Mouse (Mus musculus): ENCODE measurements at regions not wholly inside any gene's neighbourhood (a gene's known extent, or its start where the extent isn't known, plus 50 kb on each side); places are given as distances from the start of the nearest gene placed in this dataset.

DNA sequence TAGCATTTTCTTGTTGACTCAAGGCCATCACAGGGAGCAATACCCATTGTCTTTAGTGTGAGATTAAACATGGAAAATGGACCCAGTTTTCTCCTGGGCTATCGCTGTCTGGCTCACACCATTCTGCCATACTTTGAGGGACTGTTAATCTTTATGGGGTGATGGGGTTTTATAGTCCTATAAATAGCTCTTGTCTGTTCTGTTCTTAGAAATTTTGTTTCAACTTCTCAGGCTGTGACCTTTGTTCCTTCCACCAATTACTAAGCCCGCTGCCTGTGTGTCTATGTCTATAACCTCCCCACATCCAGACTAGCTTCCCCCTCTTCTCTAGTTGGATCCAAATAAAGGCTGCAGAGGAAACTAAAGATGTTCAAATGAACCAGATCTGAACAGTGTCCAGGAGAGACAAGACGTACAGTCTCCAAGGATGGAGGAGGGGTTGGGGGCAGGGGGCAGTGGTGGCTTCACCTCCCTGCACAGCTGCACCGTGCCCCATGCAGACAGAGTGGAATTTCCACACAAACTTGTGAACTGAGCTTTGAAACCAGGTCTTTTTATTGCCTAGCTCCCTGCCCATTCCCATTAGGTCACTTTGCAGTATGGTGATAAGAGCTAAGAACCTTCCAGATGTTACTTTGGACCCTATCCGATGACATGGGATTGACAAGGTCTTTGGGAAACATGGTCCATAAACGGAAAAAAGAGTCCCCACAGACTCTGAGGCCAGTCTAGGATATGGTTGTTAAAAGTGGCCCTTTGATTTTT lies 69.9 kb upstream of the Tpm1 start:
- Histone ChIP-seq H3K27ac (ENCODE audit: insufficient read depth, low read length) (no peak overlapping the region), H3K4me3 (ENCODE audit: insufficient read depth, low read length) (no peak overlapping the region), H3K4me1 (ENCODE audit: control insufficient read depth, insufficient read depth, low read length) (no peaks in the 10 kb centered on the region)
- TF ChIP-seq CTCF (IDR thresholded peaks at IDR 0.05; ENCODE audit: extremely low read depth, insufficient read depth, low read length) (no peak), POLR2A (IDR thresholded peaks at IDR 0.05; ENCODE audit: extremely low read depth, insufficient read depth, low read length) (no peak)

DNA sequence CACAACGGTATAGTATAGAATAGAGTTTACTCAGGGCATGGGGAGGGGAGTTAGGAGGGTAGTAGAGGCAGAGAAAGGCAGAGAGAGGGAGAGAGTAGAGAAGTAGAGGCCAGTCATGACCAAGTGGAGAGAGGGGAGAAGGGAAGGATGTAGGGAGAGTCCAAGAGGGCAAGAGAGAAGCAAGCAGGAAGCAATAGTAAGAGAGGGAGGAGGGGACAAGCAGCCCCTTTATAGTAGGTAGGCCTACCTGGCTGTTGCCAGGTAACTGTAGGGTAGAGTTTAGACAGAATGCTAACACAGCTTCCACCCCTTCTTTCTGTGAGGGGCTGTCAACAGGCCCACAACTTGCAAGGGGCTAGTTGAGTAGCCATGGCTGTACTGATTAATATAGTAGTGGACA lies 69.2 kb upstream of the Tpm1 start:
- TF ChIP-seq POLR2A (IDR thresholded peaks at IDR 0.05; ENCODE audit: extremely low read depth, insufficient read depth, low read length) = no peak
- no peak for TF ChIP-seq CTCF (IDR thresholded peaks at IDR 0.05; ENCODE audit: extremely low read depth, insufficient read depth, low read length)
- Histone ChIP-seq H3K4me3 (ENCODE audit: insufficient read depth, low read length) (no peak overlapping the region), H3K4me1 (ENCODE audit: control insufficient read depth, insufficient read depth, low read length) (no peaks in the 10 kb centered on the region), H3K27ac (ENCODE audit: insufficient read depth, low read length) (no peak overlapping the region)

- no peak overlapping the region for H3K4me3 ChIP-seq (ENCODE audit: insufficient read depth, low read length)
- H3K27ac ChIP-seq (ENCODE audit: insufficient read depth, low read length) = no peak overlapping the region
- H3K4me1 ChIP-seq (ENCODE audit: control insufficient read depth, insufficient read depth, low read length) = no peaks in the 10 kb centered on the region
- TF ChIP-seq POLR2A (IDR thresholded peaks at IDR 0.05; ENCODE audit: extremely low read depth, insufficient read depth, low read length) = no peak
- TF ChIP-seq CTCF (IDR thresholded peaks at IDR 0.05; ENCODE audit: extremely low read depth, insufficient read depth, low read length) = no peak
These were observed 68.4 kb upstream of the Tpm1 start for GRCm38 (mm10) chr9:67117639-67118038.

DNA sequence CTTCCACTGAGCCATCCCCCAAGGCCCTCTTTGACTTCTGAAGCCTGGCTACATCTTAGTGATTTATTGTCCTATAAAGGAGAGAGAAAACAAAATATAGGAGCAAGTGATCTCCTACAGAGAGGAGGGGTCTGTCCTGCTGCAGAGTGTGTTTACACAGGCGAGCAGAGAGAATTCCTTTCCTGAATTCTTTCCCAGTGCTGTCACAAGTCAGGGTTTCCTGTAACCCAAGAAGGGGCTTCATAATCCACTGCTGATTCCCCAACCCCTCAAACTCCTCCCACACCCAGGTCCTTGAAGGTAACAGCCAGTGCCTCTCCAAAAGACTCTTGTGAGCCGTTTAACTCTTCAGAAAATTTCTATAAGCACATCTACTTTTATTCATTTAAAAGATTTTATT lies 66.8 kb upstream of the Tpm1 start:
- no peak overlapping the region for H3K27ac ChIP-seq (ENCODE audit: insufficient read depth, low read length)
- no peak overlapping the region for H3K4me3 ChIP-seq (ENCODE audit: insufficient read depth, low read length)
- no peak for TF ChIP-seq POLR2A (IDR thresholded peaks at IDR 0.05; ENCODE audit: extremely low read depth, insufficient read depth, low read length)
- no peak for TF ChIP-seq CTCF (IDR thresholded peaks at IDR 0.05; ENCODE audit: extremely low read depth, insufficient read depth, low read length)
- no peaks in the 10 kb centered on the region for H3K4me1 ChIP-seq (ENCODE audit: control insufficient read depth, insufficient read depth, low read length)

- H3K4me1 ChIP-seq (ENCODE audit: control insufficient read depth, insufficient read depth, low read length) = no peaks in the 10 kb centered on the region
- no peak overlapping the region for H3K27ac ChIP-seq (ENCODE audit: insufficient read depth, low read length)
- H3K4me3 ChIP-seq (ENCODE audit: insufficient read depth, low read length) = no peak overlapping the region
- TF ChIP-seq CTCF (IDR thresholded peaks at IDR 0.05; ENCODE audit: extremely low read depth, insufficient read depth, low read length) (no peak), POLR2A (IDR thresholded peaks at IDR 0.05; ENCODE audit: extremely low read depth, insufficient read depth, low read length) (no peak)
These were observed 64.9 kb upstream of the Tpm1 start for GRCm38 (mm10) chr9:67114099-67114498.

GRCm38 (mm10) chr9:67111836-67112584 lies 62.8 kb upstream of the Tpm1 start:
- TF ChIP-seq POLR2A (IDR thresholded peaks at IDR 0.05; ENCODE audit: extremely low read depth, insufficient read depth, low read length) (no peak), CTCF (IDR thresholded peaks at IDR 0.05; ENCODE audit: extremely low read depth, insufficient read depth, low read length) (no peak)
- H3K4me3 ChIP-seq (ENCODE audit: insufficient read depth, low read length) = no peak overlapping the region
- no peak overlapping the region for H3K27ac ChIP-seq (ENCODE audit: insufficient read depth, low read length)
- no peaks in the 10 kb centered on the region for H3K4me1 ChIP-seq (ENCODE audit: control insufficient read depth, insufficient read depth, low read length)

DNA sequence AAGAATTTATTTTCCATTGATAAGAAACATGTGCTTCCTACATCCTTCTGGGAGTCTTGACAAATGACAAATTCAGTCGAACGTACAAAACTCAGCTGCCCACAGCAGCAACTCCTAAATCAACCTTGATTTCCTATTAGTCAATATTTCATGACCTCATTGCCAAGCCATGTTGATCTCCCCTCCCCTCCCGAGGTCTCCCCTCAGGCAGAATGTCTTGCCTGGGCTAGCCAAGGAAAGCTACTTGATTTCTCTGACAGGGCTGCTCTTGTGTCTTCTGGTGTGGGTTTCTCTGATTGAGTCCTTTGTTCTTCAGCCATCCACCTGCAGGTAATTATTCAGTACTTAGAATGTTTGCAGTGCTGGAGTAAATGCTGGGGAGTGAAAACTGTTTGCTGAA lies 58.7 kb upstream of the Tpm1 start:
- no peaks in the 10 kb centered on the region for H3K4me1 ChIP-seq (ENCODE audit: control insufficient read depth, insufficient read depth, low read length)
- TF ChIP-seq POLR2A (IDR thresholded peaks at IDR 0.05; ENCODE audit: extremely low read depth, insufficient read depth, low read length) = no peak
- TF ChIP-seq CTCF (IDR thresholded peaks at IDR 0.05; ENCODE audit: extremely low read depth, insufficient read depth, low read length) = no peak
- H3K4me3 ChIP-seq (ENCODE audit: insufficient read depth, low read length) = no peak overlapping the region
- H3K27ac ChIP-seq (ENCODE audit: insufficient read depth, low read length) = no peak overlapping the region

- Histone ChIP-seq H3K27ac (ENCODE audit: insufficient read depth, low read length) (no peak overlapping the region), H3K4me3 (ENCODE audit: insufficient read depth, low read length) (no peak overlapping the region), H3K4me1 (ENCODE audit: control insufficient read depth, insufficient read depth, low read length) (no peaks in the 10 kb centered on the region)
- TF ChIP-seq CTCF (IDR thresholded peaks at IDR 0.05; ENCODE audit: extremely low read depth, insufficient read depth, low read length) (no peak), POLR2A (IDR thresholded peaks at IDR 0.05; ENCODE audit: extremely low read depth, insufficient read depth, low read length) (no peak)
These were observed 56.7 kb upstream of the Tpm1 start for GRCm38 (mm10) chr9:67105867-67106266.

DNA sequence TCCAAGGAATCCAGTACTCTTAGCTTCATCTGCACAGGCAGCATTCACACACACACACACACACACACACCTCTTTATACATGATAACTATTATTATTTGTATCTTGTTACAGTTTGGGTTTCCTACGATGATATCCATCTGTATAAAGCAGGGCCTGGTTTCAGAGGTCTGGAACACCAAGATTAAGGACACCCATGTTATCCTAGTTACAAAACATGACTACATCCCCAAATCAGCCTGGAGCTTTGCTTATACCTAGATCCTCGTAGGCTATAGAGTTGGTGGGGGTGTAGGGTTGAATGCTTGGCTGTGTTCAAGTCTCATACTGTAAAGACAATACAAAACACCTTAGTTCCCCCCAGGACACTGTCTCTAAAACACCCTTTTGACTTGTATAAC lies 56.0 kb upstream of the Tpm1 start:
- Histone ChIP-seq H3K4me3 (ENCODE audit: insufficient read depth, low read length) (no peak overlapping the region), H3K27ac (ENCODE audit: insufficient read depth, low read length) (no peak overlapping the region), H3K4me1 (ENCODE audit: control insufficient read depth, insufficient read depth, low read length) (no peaks in the 10 kb centered on the region)
- TF ChIP-seq CTCF (IDR thresholded peaks at IDR 0.05; ENCODE audit: extremely low read depth, insufficient read depth, low read length) = no peak
- no peak for TF ChIP-seq POLR2A (IDR thresholded peaks at IDR 0.05; ENCODE audit: extremely low read depth, insufficient read depth, low read length)

GRCm38 (mm10) chr9:67104616-67105015 lies 55.4 kb upstream of the Tpm1 start:
- H3K27ac ChIP-seq (ENCODE audit: insufficient read depth, low read length) = no peak overlapping the region
- H3K4me3 ChIP-seq (ENCODE audit: insufficient read depth, low read length) = no peak overlapping the region
- no peaks in the 10 kb centered on the region for H3K4me1 ChIP-seq (ENCODE audit: control insufficient read depth, insufficient read depth, low read length)
- no peak for TF ChIP-seq CTCF (IDR thresholded peaks at IDR 0.05; ENCODE audit: extremely low read depth, insufficient read depth, low read length)
- no peak for TF ChIP-seq POLR2A (IDR thresholded peaks at IDR 0.05; ENCODE audit: extremely low read depth, insufficient read depth, low read length)

Measured in cortical plate, adult 2 months (tissue).